24 mouse cellular contexts compared by ENCODE assay signal in the genomic region with DNA sequence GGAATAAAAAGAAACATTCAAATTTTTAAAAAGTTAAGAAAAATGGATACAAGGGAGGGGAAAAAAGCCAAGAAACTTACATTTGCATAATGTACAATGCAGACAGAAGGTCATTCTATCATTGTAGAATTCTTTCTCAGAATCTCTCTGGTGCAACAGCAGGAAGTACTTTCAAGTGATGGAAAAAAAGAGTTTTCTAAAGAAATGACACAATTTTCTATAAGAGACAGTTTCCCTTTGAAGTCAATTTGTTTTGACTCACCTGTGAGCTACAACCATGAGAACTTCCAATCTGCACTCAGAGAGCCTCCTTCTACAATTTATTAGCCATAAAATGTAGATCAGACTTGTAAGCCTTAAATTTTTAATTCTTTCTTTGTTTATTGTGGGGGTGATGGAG.
"Had no signal": no experiment of that assay in that cellular context is flagged by ENCODE, and none has a peak within 500 bp of the region (broad histone marks: within the 10 kb centered on the region; RNA-seq: fewer than 3 reads in every experiment).

No protein-coding gene starts in this region.

- H3K27ac ChIP-seq: kidney, embryonic 15.5 days; left cerebral cortex, adult 2 months; limb, embryonic 12.5 days; limb, embryonic 15.5 days; liver, embryonic 15.5 days; lung, embryonic 15.5 days; midbrain, embryonic 10.5 days; neural tube, embryonic 13.5 days; stomach, postnatal 0 days had no signal

- H3K36me3 ChIP-seq: kidney, embryonic 15.5 days; limb, embryonic 12.5 days; limb, embryonic 15.5 days; liver, embryonic 15.5 days; lung, embryonic 15.5 days; midbrain, embryonic 10.5 days; neural tube, embryonic 13.5 days had no signal

- ATAC-seq: intestine, postnatal 0 days had no signal

- H3K4me1 ChIP-seq: kidney, embryonic 15.5 days; limb, embryonic 12.5 days; limb, embryonic 15.5 days; liver, embryonic 15.5 days; lung, embryonic 15.5 days; midbrain, embryonic 10.5 days; neural tube, embryonic 13.5 days had no signal

- H3K4me3 ChIP-seq: kidney, embryonic 15.5 days; left cerebral cortex, adult 2 months; limb, embryonic 12.5 days; limb, embryonic 15.5 days; liver, embryonic 15.5 days; lung, embryonic 15.5 days; megakaryocyte, embryonic 14.5 days; midbrain, embryonic 10.5 days; neural tube, embryonic 13.5 days had no signal

- H3K9ac ChIP-seq: kidney, embryonic 15.5 days; limb, embryonic 12.5 days; limb, embryonic 15.5 days; liver, embryonic 15.5 days; lung, embryonic 15.5 days; neural tube, embryonic 13.5 days had no signal

- H3K9me3 ChIP-seq: kidney, embryonic 15.5 days; limb, embryonic 12.5 days; limb, embryonic 15.5 days; liver, embryonic 15.5 days; lung, embryonic 15.5 days; midbrain, embryonic 10.5 days; neural tube, embryonic 13.5 days had no signal

- H3K4me2 ChIP-seq: kidney, embryonic 15.5 days; limb, embryonic 12.5 days; limb, embryonic 15.5 days; liver, embryonic 11.5 days; liver, embryonic 15.5 days; lung, embryonic 15.5 days; neural tube, embryonic 13.5 days had no signal

- DNase-seq: kidney, adult 2 months; kidney, postnatal 10 days; kidney, postnatal 36 days; layer of hippocampus, postnatal 36 days; left cerebral cortex, postnatal 4 days; lung, adult 18-20 months; lung, postnatal 10 days; lung, postnatal 36 days; midbrain, embryonic 14.5 days; retina, postnatal 1 day; right cerebral cortex, postnatal 25 days; spleen, adult 18-20 months had no signal

- H3K27me3 ChIP-seq: kidney, embryonic 15.5 days; limb, embryonic 12.5 days; limb, embryonic 15.5 days; liver, embryonic 15.5 days; lung, embryonic 15.5 days; neural tube, embryonic 13.5 days had no signal
